Mouse (Mus musculus) kidney, embryonic 16.5 days (tissue): ENCODE measurements around the gene Ackr2. TPM values are rescaled to one million over a fixed set of nuclear protein-coding genes. Genes with fewer than 3 reads are reported as not detected.
A peak's percentile ranks its signal among the peaks of the same experiment; 100 is the strongest.

Experiments
- ATAC-seq: fragments of 200-750 bp; cut with Nextera tagmentation; 2 replicates; pipeline ENCODE4 v1.8.0; 2017; ENCODE audit warnings: moderate TSS enrichment; ENCODE audit not compliant: low FRiP score, low TSS enrichment
- H3K27ac ChIP-seq: fragments of 300-500 bp; sonication (generic); 2 replicates; pipeline ENCODE4 v1.5.1; 2014; ENCODE audit warnings: low read length
- H3K27me3 ChIP-seq: fragments of 300-500 bp; sonication (generic); 2 replicates; pipeline ENCODE4 v1.6.1; 2014; ENCODE audit warnings: low read length, control low read depth, mixed read lengths; ENCODE audit not compliant: insufficient read depth
- H3K36me3 ChIP-seq: fragments of 300-500 bp; sonication (generic); 2 replicates; pipeline ENCODE4 v1.6.1; 2014; ENCODE audit warnings: low read length, control low read depth, mixed read lengths; ENCODE audit not compliant: insufficient read depth
- H3K4me1 ChIP-seq: fragments of 300-500 bp; sonication (generic); 2 replicates; pipeline ENCODE4 v1.6.1; 2014; ENCODE audit warnings: low read length, control low read depth, mixed read lengths; ENCODE audit not compliant: insufficient read depth
- H3K4me2 ChIP-seq: fragments of 300-500 bp; sonication (generic); replicated peaks from 2 replicates; pipeline ENCODE4 v1.6.1; 2014; ENCODE audit warnings: low read depth, low read length
- H3K4me3 ChIP-seq: fragments of 300-500 bp; sonication (generic); 2 replicates; pipeline ENCODE4 v1.5.1; 2014; ENCODE audit warnings: mild to moderate bottlenecking, low read length
- H3K9ac ChIP-seq: fragments of 300-500 bp; sonication (generic); replicated peaks from 2 replicates; pipeline ENCODE4 v1.6.1; 2014; ENCODE audit warnings: low read length
- H3K9me3 ChIP-seq: fragments of 300-500 bp; sonication (generic); 2 replicates; pipeline ENCODE4 v1.6.1; 2016; ENCODE audit warnings: low read length, control low read depth
- WGBS: fragments of 180-500 bp; shearing (Covaris S2); extraction: QIAGEN DNeasy Blood & Tissue Kit; methylation state at CpG from one replicate; pipeline ENCODE4 v1.1.7; 2014; 5-methylcytosine and 5-hydroxymethylcytosine counted together
- polyA plus RNA-seq: library from polyadenylated mRNA; unstranded; fragments of >200 nt; fragmentation: Nextera tagmentation; extraction: Ambion mirVana; gene quantifications from 2 replicates; pipeline ENCODE4 v1.2.1, GENCODE M21; 2015

The Ackr2 gene
- polyA plus RNA-seq, 1 experiment from 2014 or later = 0.90 TPM

DNA sequence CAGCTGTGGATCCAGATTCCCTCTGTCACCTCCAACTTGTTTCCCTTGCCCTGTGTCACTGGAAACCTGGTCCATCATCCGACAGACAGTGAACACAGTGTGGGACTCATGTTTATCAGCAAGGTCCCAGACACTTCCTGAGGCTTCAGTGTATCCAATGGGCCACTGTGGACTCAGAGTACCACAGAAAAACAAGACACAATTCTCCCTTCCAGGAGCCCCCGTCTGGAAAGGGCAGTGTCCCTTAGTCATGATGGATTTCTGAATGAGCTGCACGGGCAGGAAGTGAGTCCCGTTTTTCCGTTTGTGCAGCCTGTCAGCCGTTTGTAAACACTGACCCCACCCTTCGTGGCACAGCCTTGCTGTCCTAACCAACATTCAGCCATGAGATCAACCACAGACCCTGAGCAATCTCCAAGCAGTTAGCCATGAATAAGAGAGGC, 16.1 kb upstream of the Ackr2 start:
- Histone ChIP-seq H3K27ac (no peak overlapping the region), H3K9ac (no peak overlapping the region), H3K4me1 (0 out of 2 replicates have a peak, but pooled peaks cover 5% of the 10 kb centered on the region), H3K9me3 (no peaks in the 10 kb centered on the region), H3K4me3 (no peak overlapping the region), H3K4me2 (no peak overlapping the region), H3K27me3 (no peaks in the 10 kb centered on the region), H3K36me3 (no peaks in the 10 kb centered on the region)
- WGBS = 42% methylated on average over 7 of the region's 7 CpGs
- ATAC-seq = no peak

DNA sequence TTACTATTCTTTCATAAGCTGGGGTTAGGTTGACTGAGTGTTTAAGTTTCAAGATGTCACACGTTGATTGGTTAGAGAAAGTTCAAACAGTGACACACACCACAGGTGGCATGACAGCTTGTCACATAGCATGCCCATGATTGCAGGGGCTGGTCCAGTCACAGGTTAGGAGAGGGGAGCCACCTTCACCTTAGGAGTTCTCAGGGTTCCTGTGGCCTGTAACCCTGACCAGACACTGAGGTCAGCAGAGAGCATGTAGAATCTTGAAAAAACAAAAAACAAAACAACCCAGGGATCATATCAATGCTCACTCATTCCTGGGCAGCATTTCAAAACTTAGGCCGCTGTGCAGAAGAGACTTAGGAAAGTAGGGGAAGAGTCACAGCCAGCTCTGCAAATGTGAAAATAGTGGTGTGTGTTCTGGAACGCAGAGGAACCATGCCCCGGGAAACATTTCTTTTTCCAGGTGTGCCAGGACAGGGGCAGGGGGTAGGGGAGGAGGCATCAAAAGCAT, 8.2 kb upstream of the Ackr2 start:
- Histone ChIP-seq H3K4me3 (no peak overlapping the region), H3K4me1 (peaks cover 12% of the 10 kb centered on the region), H3K4me2 (peak overlapping the region; percentile 40), H3K36me3 (no peaks in the 10 kb centered on the region), H3K9ac (no peak overlapping the region), H3K27ac (no peak overlapping the region), H3K27me3 (no peaks in the 10 kb centered on the region), H3K9me3 (no peaks in the 10 kb centered on the region)
- no peak for ATAC-seq
- 63% methylated on average over 4 of the region's 4 CpGs for WGBS

DNA sequence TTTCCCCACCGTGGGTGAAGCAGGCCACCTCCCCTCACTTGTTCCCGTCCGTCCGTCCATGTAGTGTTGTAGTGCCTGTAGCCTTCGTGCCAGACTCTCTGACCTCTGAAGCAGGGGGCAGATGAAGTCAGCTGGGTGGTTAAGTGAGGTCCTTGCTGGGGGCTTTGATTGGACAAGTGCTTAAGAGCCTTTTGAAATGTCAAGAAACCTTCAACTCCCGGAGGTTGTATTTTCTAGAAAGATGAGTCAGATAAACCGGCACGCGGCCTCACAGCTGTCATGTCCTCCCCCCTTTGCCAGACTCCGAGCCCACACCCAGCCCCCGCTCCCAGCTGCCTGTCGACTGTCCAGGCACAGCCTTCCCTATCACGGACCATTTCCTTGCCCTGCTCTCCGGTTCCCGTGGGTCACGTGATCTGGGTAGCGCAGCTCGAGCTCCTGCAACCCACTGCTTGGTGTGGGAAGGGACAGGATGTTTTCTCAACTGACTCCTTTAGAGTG, 7.7 kb upstream of the Ackr2 start:
- H3K27me3 ChIP-seq = no peaks in the 10 kb centered on the region
- ATAC-seq = peak; percentile 92
- H3K4me2 ChIP-seq = peak overlapping the region; percentile 40
- peak overlapping the region; percentile 8; the same call in 1 of the 2 replicates for H3K4me3 ChIP-seq
- peaks cover 17% of the 10 kb centered on the region for H3K4me1 ChIP-seq
- H3K36me3 ChIP-seq = no peaks in the 10 kb centered on the region
- no peak overlapping the region for H3K27ac ChIP-seq
- H3K9ac ChIP-seq = peak overlapping the region; percentile 23; the same call in 1 of the 2 replicates
- WGBS = 5% methylated on average over 18 of the region's 18 CpGs
- H3K9me3 ChIP-seq = no peaks in the 10 kb centered on the region

DNA sequence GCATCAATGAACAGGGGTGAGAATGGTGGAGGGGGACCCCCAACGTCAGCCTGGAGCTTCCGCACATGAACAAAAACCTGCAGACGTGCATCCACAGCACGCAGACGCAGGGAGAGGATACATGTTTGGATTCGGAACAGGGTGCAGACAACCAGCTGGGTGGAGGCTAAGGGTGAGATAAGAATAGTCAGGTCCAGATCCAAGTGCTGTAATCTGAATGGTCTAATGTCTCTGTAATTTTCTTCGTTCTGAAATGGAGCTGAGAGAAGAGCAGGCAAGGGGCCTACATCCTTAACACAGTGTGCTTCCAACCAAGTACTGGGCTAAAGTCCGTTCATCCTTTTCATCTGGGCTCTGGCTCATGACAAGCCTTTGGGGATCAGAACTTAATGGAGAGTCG, 6.9 kb upstream of the Ackr2 start:
- H3K9me3 ChIP-seq = no peaks in the 10 kb centered on the region
- H3K36me3 ChIP-seq = no peaks in the 10 kb centered on the region
- H3K4me1 ChIP-seq = peaks cover 18% of the 10 kb centered on the region
- ATAC-seq = no peak
- no peak overlapping the region for H3K9ac ChIP-seq
- no peak overlapping the region for H3K27ac ChIP-seq
- H3K27me3 ChIP-seq = no peaks in the 10 kb centered on the region
- 87% methylated on average over 9 of the region's 9 CpGs for WGBS
- no peak overlapping the region for H3K4me2 ChIP-seq
- no peak overlapping the region for H3K4me3 ChIP-seq

DNA sequence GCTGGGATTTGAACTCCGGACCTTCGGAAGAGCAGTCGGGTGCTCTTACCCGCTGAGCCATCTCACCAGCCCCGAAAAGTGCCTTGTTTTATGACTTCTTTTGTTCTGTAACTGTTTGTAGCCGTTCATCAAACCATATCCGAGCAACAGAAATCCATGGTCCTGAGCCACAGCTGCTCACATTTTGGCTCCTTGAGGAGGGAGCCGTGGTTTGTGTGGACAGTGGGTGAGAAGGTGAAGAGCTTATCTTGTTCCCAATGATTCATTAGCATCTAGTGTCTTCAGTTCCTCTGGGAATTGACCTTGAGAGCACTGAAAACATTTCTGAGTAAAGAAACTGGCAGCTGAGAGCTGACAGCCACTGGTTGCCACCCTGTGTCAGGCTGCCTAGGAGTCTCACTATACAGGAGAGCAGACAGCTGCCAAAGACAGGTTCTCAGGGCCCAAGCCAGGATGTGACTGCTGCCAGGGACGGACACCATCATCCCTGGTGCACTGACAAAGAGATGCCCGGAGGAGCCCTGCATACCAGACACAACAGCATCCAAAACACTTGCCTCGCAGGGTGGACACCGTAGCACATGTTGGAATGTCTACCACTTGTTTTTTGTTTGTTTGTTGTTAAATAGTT, 6.0 kb upstream of the Ackr2 start:
- no peak for ATAC-seq
- Histone ChIP-seq H3K36me3 (no peaks in the 10 kb centered on the region), H3K4me2 (no peak overlapping the region), H3K9ac (no peak overlapping the region), H3K9me3 (no peaks in the 10 kb centered on the region), H3K27me3 (no peaks in the 10 kb centered on the region), H3K27ac (no peak overlapping the region), H3K4me1 (peaks cover 18% of the 10 kb centered on the region), H3K4me3 (no peak overlapping the region)
- 68% methylated on average over 12 of the region's 12 CpGs for WGBS

DNA sequence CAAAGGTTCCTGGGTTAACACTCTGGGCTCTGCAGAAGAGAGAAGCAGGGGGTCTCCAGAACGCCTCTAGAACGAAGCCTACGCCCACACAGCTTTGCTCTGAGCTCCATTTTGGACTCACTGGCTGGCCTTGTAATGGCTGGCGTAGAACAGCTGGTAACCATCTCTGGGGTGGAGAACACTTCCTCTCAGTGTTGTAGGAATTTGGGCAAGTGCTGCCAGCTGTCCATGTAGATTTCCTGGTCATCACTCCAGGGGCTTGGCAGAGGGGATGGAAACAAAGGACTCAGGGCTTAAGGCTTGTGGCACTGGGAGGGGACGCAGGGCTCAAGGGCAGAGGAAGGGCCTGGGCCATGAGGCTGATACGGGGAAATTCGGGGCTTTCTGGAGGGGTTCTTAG, 3.7 kb upstream of the Ackr2 start:
- WGBS = 84% methylated on average over 7 of the region's 7 CpGs
- Histone ChIP-seq H3K4me2 (no peak overlapping the region), H3K27me3 (no peaks in the 10 kb centered on the region), H3K9ac (no peak overlapping the region), H3K9me3 (no peaks in the 10 kb centered on the region), H3K27ac (no peak overlapping the region), H3K4me3 (no peak overlapping the region), H3K4me1 (peaks cover 18% of the 10 kb centered on the region), H3K36me3 (no peaks in the 10 kb centered on the region)
- ATAC-seq = no peak

DNA sequence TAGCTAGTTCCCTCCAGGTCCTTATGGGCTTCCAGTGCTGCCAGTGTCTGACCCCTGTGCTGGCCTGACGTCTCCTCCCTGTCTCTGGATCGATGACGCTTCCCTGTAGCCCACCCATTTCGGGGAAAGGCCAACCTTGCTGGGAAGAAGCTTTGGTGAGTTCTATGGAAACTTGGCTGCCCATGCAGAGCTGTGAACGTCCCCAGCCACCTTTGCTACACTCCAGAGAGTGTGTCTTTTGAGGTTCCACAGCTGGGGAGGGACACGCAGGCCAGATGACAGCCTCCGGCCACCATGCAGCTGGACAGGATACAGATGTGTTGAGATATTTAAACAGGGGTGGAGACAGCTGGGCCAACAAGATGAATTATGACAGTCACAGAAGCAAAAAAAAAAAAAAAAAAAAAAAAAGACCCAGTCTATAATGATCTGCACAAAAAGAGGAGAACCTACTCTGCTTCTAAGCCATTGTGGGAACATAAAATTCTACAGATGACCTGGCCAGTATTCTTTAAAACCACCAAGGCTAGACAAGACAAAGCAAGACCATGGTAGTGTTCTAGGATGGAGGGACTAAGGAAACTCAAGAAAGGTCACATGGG, 2.7 kb upstream of the Ackr2 start:
- Histone ChIP-seq H3K27ac (no peak overlapping the region), H3K4me2 (no peak overlapping the region)

DNA sequence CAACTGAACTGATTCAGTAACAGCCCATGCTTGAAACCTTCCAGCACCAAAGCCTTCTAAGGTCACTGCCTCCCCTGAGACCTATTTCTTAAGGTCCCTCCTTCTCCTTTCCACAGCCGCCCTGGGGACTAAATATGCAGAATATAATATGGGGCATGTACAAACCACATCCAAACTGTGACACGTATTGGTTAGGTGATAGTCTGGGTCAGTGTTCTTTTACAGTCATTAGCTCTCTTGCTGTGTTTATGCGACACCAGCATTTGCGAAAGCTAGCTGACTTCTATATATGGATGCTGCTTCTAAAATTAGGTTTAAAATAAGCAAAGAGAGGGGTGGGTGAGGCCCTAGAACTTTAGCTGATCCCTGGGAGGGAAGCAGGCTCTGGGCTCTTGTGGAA, 1.3 kb upstream of the Ackr2 start:
- WGBS = 50% methylated on average over 4 of the region's 4 CpGs
- no peaks in the 10 kb centered on the region for H3K9me3 ChIP-seq
- H3K27me3 ChIP-seq = no peaks in the 10 kb centered on the region
- H3K4me1 ChIP-seq = peaks cover 6% of the 10 kb centered on the region
- no peak overlapping the region for H3K27ac ChIP-seq
- H3K4me2 ChIP-seq = no peak overlapping the region
- no peaks in the 10 kb centered on the region for H3K36me3 ChIP-seq
- no peak for ATAC-seq
- H3K4me3 ChIP-seq = no peak overlapping the region
- no peak overlapping the region for H3K9ac ChIP-seq

More for the DNA sequence above, 2.7 kb upstream of the Ackr2 start:
- H3K4me1 ChIP-seq = peaks cover 11% of the 10 kb centered on the region
- no peak overlapping the region for H3K9ac ChIP-seq
- H3K36me3 ChIP-seq = no peaks in the 10 kb centered on the region
- WGBS = 39% methylated on average over 7 of the region's 7 CpGs
- no peak; the same call in 1 of the 2 replicates for ATAC-seq
- no peak overlapping the region for H3K4me3 ChIP-seq
- H3K27me3 ChIP-seq = no peaks in the 10 kb centered on the region
- H3K9me3 ChIP-seq = no peaks in the 10 kb centered on the region

DNA sequence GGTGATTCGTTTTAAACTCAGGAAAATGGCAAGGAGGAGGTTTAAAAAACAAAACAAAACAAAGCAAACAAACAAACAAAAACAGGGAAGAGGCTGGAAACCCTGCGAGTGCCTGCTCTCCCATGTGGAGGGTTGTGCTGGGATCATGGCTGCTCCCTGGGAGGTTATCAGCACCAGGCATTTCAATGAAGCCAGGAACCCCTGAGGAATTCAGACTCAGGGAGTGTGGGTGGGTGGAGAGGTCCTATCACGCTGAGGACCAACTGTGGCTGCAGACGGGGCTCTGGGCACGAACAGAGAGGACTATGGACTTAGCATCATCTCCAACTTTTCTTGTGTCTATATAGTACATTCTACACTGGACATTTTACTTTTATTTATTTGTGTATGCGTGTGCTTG, 1.2 kb downstream of the Ackr2 start:
- H3K4me3 ChIP-seq = no peak overlapping the region
- no peak overlapping the region for H3K9ac ChIP-seq
- 73% methylated on average over 6 of the region's 6 CpGs for WGBS
- H3K4me2 ChIP-seq = no peak overlapping the region
- no peak for ATAC-seq
- H3K9me3 ChIP-seq = no peaks in the 10 kb centered on the region
- H3K36me3 ChIP-seq = no peaks in the 10 kb centered on the region
- H3K27me3 ChIP-seq = no peaks in the 10 kb centered on the region
- H3K4me1 ChIP-seq = peaks cover 8% of the 10 kb centered on the region
- no peak overlapping the region for H3K27ac ChIP-seq

DNA sequence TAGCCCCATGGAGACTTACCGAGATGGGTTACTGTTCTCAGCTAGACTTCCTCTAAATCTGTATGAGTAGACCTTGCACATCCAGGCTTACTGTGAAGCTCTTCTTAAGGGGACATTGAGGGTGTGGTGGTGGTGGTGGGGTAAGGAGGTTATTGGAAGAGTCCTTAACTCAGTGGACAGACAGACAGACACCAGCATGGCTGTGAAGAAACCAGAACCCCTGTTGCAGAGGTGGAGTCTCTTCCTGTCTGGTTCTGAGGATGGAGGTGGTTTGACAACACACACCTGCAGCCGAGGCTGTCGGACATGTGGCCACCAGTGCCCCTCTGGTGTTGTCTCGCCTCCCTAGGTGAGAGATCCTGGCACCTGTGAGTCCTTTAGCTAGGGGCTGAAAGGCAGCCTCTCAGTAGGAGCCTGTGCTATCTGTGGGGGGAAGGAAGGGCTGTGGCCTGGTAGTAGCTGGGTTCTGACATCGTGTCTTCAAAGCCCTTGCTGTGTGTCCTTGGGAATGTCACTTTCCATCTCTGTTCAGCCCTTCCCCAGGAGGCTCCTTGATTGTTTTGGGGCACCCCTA, 2.2 kb downstream of the Ackr2 start:
- H3K9me3 ChIP-seq = no peaks in the 10 kb centered on the region
- H3K9ac ChIP-seq = no peak overlapping the region
- WGBS = 88% methylated on average over 5 of the region's 5 CpGs
- H3K4me2 ChIP-seq = no peak overlapping the region
- H3K36me3 ChIP-seq = no peaks in the 10 kb centered on the region
- no peak for ATAC-seq
- H3K27ac ChIP-seq = no peak overlapping the region
- H3K4me3 ChIP-seq = no peak overlapping the region
- H3K4me1 ChIP-seq = peaks cover 4% of the 10 kb centered on the region
- H3K27me3 ChIP-seq = no peaks in the 10 kb centered on the region
